Mouse (Mus musculus) monocyte, adult 5-6 weeks (primary cell): ENCODE data around the gene Pet100. TPM values are rescaled to one million over a fixed set of nuclear protein-coding genes. Genes with fewer than 3 reads are reported as not detected.

Source experiments
- ATAC-seq: fragments of 153-309, 156-312 bp; replicated peaks from 2 replicates; pipeline ENCODE4 v1.8.0; 2017; ENCODE audit warnings: mild to moderate bottlenecking; ENCODE audit not compliant: low TSS enrichment, insufficient number of reproducible peaks, severe bottlenecking, poor library complexity, low FRiP score
- total RNA-seq: library from RNA; stranded (forward); fragments of 200-1000, 200-491, 200-594 nt; gene quantifications from 3 replicates; pipeline ENCODE4 v1.2.3, GENCODE M21; 2017

The Pet100 gene
- total RNA-seq, 1 experiment from 2014 or later, result 142 TPM

DNA sequence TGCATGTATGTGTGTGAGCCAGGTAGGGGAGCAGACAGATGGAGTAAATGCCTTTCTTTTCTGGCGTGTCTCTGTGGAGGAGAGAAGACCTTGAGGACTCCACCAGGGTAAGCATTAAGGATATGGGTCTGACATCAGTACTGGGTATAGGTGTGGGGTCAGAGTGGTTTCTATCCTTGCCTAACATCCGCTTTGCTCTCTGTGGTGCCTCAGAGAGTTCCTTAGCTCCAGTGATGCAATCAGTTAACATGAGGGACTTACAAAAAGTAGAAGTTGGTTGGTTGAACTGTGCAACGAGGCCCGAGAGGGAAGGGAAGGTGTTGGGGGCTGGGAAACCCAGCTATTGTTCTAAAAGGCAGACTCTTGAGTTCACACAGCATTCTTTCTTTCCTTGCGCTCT, 43.1 kb downstream of the Pet100 start:
- ATAC-seq, result peak; percentile 84

GRCm38 (mm10) chr8:3665507-3665906, 44.2 kb downstream of the Pet100 start, which contains the start of gene Mcemp1:
Gene Mcemp1, plus strand, starts transcription at chr8:3665754.
- peak; percentile 66 for ATAC-seq

GRCm38 (mm10) chr8:3670388-3670787, 49.0 kb downstream of the Pet100 start:
- ATAC-seq, result no peak; the same call in 1 of the 2 replicates

GRCm38 (mm10) chr8:3671980-3672491, 50.7 kb downstream of the Pet100 start, which contains the start of gene Fcor:
Gene Fcor, minus strand, starts transcription at chr8:3672362.
- peak; percentile 56 for ATAC-seq

DNA sequence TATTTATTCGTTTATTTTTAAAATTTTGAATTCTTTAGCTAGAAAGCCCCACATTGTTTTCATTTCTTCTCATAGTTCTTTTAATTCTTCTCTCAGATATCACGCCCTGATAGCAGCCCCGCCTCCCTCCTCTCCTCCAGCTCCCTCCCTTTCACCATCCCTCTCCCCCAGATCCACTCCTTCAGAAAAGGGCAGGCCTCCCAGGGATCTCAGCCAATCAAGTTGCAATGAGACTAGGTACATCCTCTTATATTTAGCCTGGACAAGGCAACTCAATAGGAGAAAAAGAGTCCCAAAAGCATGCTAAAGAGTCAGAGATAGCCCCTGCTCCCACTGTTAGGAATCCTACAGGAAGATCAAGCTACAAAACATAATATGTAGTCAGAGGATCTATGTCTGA, 53.3 kb downstream of the Pet100 start:
- no peak for ATAC-seq

Other genes with a start within 250 kb of the Pet100 start
- 44.8 to 134 TPM (median 53.5 TPM) in 3 replicates for gene Arhgef18, start 228.5 kb upstream of the Pet100 start, total RNA-seq
- 1.7 to 2.1 TPM in 2 of 3 replicates, not detected in the other for gene Pex11g, start 153.9 kb upstream of the Pet100 start, total RNA-seq
- 0.29 TPM in 1 of 3 replicates, not detected in the others for gene Tex45, start 150.7 kb upstream of the Pet100 start, total RNA-seq
- 1.6 to 2.7 TPM (median 2.0 TPM) in 3 replicates for gene Zfp358, start 128.4 kb upstream of the Pet100 start, total RNA-seq
- gene Mcoln1, start 121.1 kb upstream of the Pet100 start, total RNA-seq, result 46.3 to 51.3 TPM (median 48.3 TPM) in 3 replicates
- 30.8 to 45.4 TPM (median 31.3 TPM) in 3 replicates for gene Pnpla6, start 106.2 kb upstream of the Pet100 start, total RNA-seq
- gene C330021F23Rik, start 53.6 kb upstream of the Pet100 start, total RNA-seq, result 2.3 TPM in 1 of 3 replicates, not detected in the others
- gene Camsap3, start 34.3 kb upstream of the Pet100 start, total RNA-seq, result not detected in 3 replicates
- 62.7 to 73.3 TPM (median 67.6 TPM) in 3 replicates for gene Xab2, start 232 bp upstream of the Pet100 start, total RNA-seq
- gene Pcp2, start 4.0 kb downstream of the Pet100 start, total RNA-seq, result 0.67 to 0.96 TPM in 2 of 3 replicates, not detected in the other
- gene Stxbp2, start 9.4 kb downstream of the Pet100 start, total RNA-seq, result 132 to 212 TPM (median 174 TPM) in 3 replicates
- not detected in 3 replicates for gene Retn, start 34.2 kb downstream of the Pet100 start, total RNA-seq
- 40.4 to 71.1 TPM (median 68.4 TPM) in 3 replicates for gene Mcemp1, start 44.2 kb downstream of the Pet100 start, total RNA-seq
- gene Fcor, start 50.8 kb downstream of the Pet100 start, total RNA-seq, result 4.3 to 4.9 TPM in 2 of 3 replicates, not detected in the other
- 24.4 to 30.4 TPM (median 24.6 TPM) in 3 replicates for gene Trappc5, start 54.8 kb downstream of the Pet100 start, total RNA-seq
- 11.4 to 16.0 TPM (median 11.7 TPM) in 3 replicates for gene Fcer2a, start 72.6 kb downstream of the Pet100 start, total RNA-seq
- gene Clec4g, start 99.1 kb downstream of the Pet100 start, total RNA-seq, result 1.2 to 1.5 TPM in 2 of 3 replicates, not detected in the other
- gene Cd209a, start 127.4 kb downstream of the Pet100 start, total RNA-seq, result 12.6 to 30.8 TPM (median 30.4 TPM) in 3 replicates
- 0.58 to 1.2 TPM in 2 of 3 replicates, not detected in the other for gene Cd209e, start 232.8 kb downstream of the Pet100 start, total RNA-seq